Mouse (Mus musculus): ENCODE measurements at regions not wholly inside any gene's neighbourhood (a gene's known extent, or its start where the extent isn't known, plus 50 kb on each side); places are given as distances from the start of the nearest gene placed in this dataset.
"Not testable (repeated sequence)": the region's sequence is repeated elsewhere in the genome, so short reads cannot be mapped to it uniquely, and the experiment has no call there.

GRCm38 (mm10) chr3:21735688-21736087 is 340.8 kb upstream of the Tbl1xr1 start:
- WGBS: 97% methylated on average over 2 of the region's 2 CpGs
- H3K27me3 ChIP-seq (ENCODE audit: control insufficient read depth, insufficient read depth, low read length); H3K36me3 ChIP-seq (ENCODE audit: control insufficient read depth, insufficient read depth, low read length); DNase-seq (ENCODE audit: low spot score, missing footprints); ATAC-seq (ENCODE audit: low FRiP score); H3K4me3 ChIP-seq (ENCODE audit: low read depth, low read length); H3K27ac ChIP-seq (ENCODE audit: low read depth, low read length); H3K9ac ChIP-seq (ENCODE audit: low read length); H3K4me2 ChIP-seq; H3K4me1 ChIP-seq (ENCODE audit: control insufficient read depth, insufficient read depth, low read length); H3K9me3 ChIP-seq (ENCODE audit: control insufficient read depth, low read length): not testable (repeated sequence)

- Histone ChIP-seq H3K36me3 (ENCODE audit: control insufficient read depth, insufficient read depth, low read length) (no peaks in the 10 kb centered on the region), H3K4me2 (no peak overlapping the region), H3K4me1 (ENCODE audit: control insufficient read depth, insufficient read depth, low read length) (no peaks in the 10 kb centered on the region), H3K9ac (ENCODE audit: low read length) (no peak overlapping the region), H3K27ac (ENCODE audit: low read depth, low read length) (no peak overlapping the region), H3K4me3 (ENCODE audit: low read depth, low read length) (no peak overlapping the region), H3K9me3 (ENCODE audit: control insufficient read depth, low read length) (no peaks in the 10 kb centered on the region), H3K27me3 (ENCODE audit: control insufficient read depth, insufficient read depth, low read length) (no peaks in the 10 kb centered on the region)
- DNase-seq (ENCODE audit: low spot score, missing footprints) (no peak), ATAC-seq (ENCODE audit: low FRiP score) (no peak)
- WGBS: 83% methylated on average over 4 of the region's 4 CpGs
Observed at GRCm38 (mm10) chr3:21739720-21740119, 336.7 kb upstream of the Tbl1xr1 start.

- ATAC-seq (ENCODE audit: low FRiP score): no peak
- Histone ChIP-seq H3K27me3 (ENCODE audit: control insufficient read depth, insufficient read depth, low read length) (no peaks in the 10 kb centered on the region), H3K4me3 (ENCODE audit: low read depth, low read length) (no peak overlapping the region), H3K27ac (ENCODE audit: low read depth, low read length) (no peak overlapping the region), H3K9me3 (ENCODE audit: control insufficient read depth, low read length) (no peaks in the 10 kb centered on the region), H3K36me3 (ENCODE audit: control insufficient read depth, insufficient read depth, low read length) (no peaks in the 10 kb centered on the region), H3K9ac (ENCODE audit: low read length) (no peak overlapping the region), H3K4me1 (ENCODE audit: control insufficient read depth, insufficient read depth, low read length) (no peaks in the 10 kb centered on the region), H3K4me2 (no peak overlapping the region)
- DNase-seq (ENCODE audit: low spot score, missing footprints): no peak
- 88% methylated on average over 1 of the region's 1 CpGs for WGBS
Observed at GRCm38 (mm10) chr3:21744107-21744506, 332.3 kb upstream of the Tbl1xr1 start.

GRCm38 (mm10) chr3:21760516-21761218 is 315.8 kb upstream of the Tbl1xr1 start:
- no peak for DNase-seq (ENCODE audit: low spot score, missing footprints)
- no peak for ATAC-seq (ENCODE audit: low FRiP score)
- no peaks in the 10 kb centered on the region for H3K4me1 ChIP-seq (ENCODE audit: control insufficient read depth, insufficient read depth, low read length)
- no peak overlapping the region for H3K4me2 ChIP-seq
- no peaks in the 10 kb centered on the region for H3K36me3 ChIP-seq (ENCODE audit: control insufficient read depth, insufficient read depth, low read length)
- WGBS: 87% methylated on average over 2 of the region's 2 CpGs
- no peaks in the 10 kb centered on the region for H3K27me3 ChIP-seq (ENCODE audit: control insufficient read depth, insufficient read depth, low read length)
- no peak overlapping the region for H3K27ac ChIP-seq (ENCODE audit: low read depth, low read length)
- no peak overlapping the region for H3K9ac ChIP-seq (ENCODE audit: low read length)
- H3K4me3 ChIP-seq (ENCODE audit: low read depth, low read length): no peak overlapping the region
- H3K9me3 ChIP-seq (ENCODE audit: control insufficient read depth, low read length): no peaks in the 10 kb centered on the region

- Histone ChIP-seq H3K4me3 (ENCODE audit: low read depth, low read length) (no peak overlapping the region), H3K9ac (ENCODE audit: low read length) (no peak overlapping the region), H3K27ac (ENCODE audit: low read depth, low read length) (no peak overlapping the region), H3K27me3 (ENCODE audit: control insufficient read depth, insufficient read depth, low read length) (no peaks in the 10 kb centered on the region), H3K4me2 (no peak overlapping the region), H3K9me3 (ENCODE audit: control insufficient read depth, low read length) (no peaks in the 10 kb centered on the region), H3K4me1 (ENCODE audit: control insufficient read depth, insufficient read depth, low read length) (no peaks in the 10 kb centered on the region), H3K36me3 (ENCODE audit: control insufficient read depth, insufficient read depth, low read length) (no peaks in the 10 kb centered on the region)
- no peak for ATAC-seq (ENCODE audit: low FRiP score)
- peak; percentile 68 for DNase-seq (ENCODE audit: low spot score, missing footprints)
Observed at GRCm38 (mm10) chr3:21761219-21761600, 315.2 kb upstream of the Tbl1xr1 start.

- 80% methylated on average over 3 of the region's 3 CpGs for WGBS
- no peak overlapping the region for H3K27ac ChIP-seq (ENCODE audit: low read depth, low read length)
- no peaks in the 10 kb centered on the region for H3K27me3 ChIP-seq (ENCODE audit: control insufficient read depth, insufficient read depth, low read length)
- DNase-seq (ENCODE audit: low spot score, missing footprints) (peak; percentile 57), ATAC-seq (ENCODE audit: low FRiP score) (no peak)
- H3K36me3 ChIP-seq (ENCODE audit: control insufficient read depth, insufficient read depth, low read length): no peaks in the 10 kb centered on the region
- H3K4me2 ChIP-seq: no peak overlapping the region
- no peaks in the 10 kb centered on the region for H3K9me3 ChIP-seq (ENCODE audit: control insufficient read depth, low read length)
- no peak overlapping the region for H3K4me3 ChIP-seq (ENCODE audit: low read depth, low read length)
- no peaks in the 10 kb centered on the region for H3K4me1 ChIP-seq (ENCODE audit: control insufficient read depth, insufficient read depth, low read length)
- H3K9ac ChIP-seq (ENCODE audit: low read length): no peak overlapping the region
Observed at GRCm38 (mm10) chr3:21761909-21762308, 314.5 kb upstream of the Tbl1xr1 start.

GRCm38 (mm10) chr3:21768081-21768480 is 308.4 kb upstream of the Tbl1xr1 start:
- Histone ChIP-seq H3K9me3 (ENCODE audit: control insufficient read depth, low read length) (no peaks in the 10 kb centered on the region), H3K9ac (ENCODE audit: low read length) (no peak overlapping the region), H3K27ac (ENCODE audit: low read depth, low read length) (no peak overlapping the region), H3K27me3 (ENCODE audit: control insufficient read depth, insufficient read depth, low read length) (no peaks in the 10 kb centered on the region), H3K36me3 (ENCODE audit: control insufficient read depth, insufficient read depth, low read length) (no peaks in the 10 kb centered on the region), H3K4me2 (no peak overlapping the region), H3K4me3 (ENCODE audit: low read depth, low read length) (no peak overlapping the region), H3K4me1 (ENCODE audit: control insufficient read depth, insufficient read depth, low read length) (no peaks in the 10 kb centered on the region)
- DNase-seq (ENCODE audit: low spot score, missing footprints) (no peak), ATAC-seq (ENCODE audit: low FRiP score) (no peak)
- 100% methylated on average over 1 of the region's 1 CpGs for WGBS

GRCm38 (mm10) chr3:21769920-21770547 is 306.4 kb upstream of the Tbl1xr1 start:
- Histone ChIP-seq H3K9ac (ENCODE audit: low read length) (no peak overlapping the region), H3K4me3 (ENCODE audit: low read depth, low read length) (no peak overlapping the region), H3K36me3 (ENCODE audit: control insufficient read depth, insufficient read depth, low read length) (no peaks in the 10 kb centered on the region), H3K4me1 (ENCODE audit: control insufficient read depth, insufficient read depth, low read length) (no peaks in the 10 kb centered on the region), H3K9me3 (ENCODE audit: control insufficient read depth, low read length) (no peaks in the 10 kb centered on the region), H3K27ac (ENCODE audit: low read depth, low read length) (no peak overlapping the region), H3K27me3 (ENCODE audit: control insufficient read depth, insufficient read depth, low read length) (no peaks in the 10 kb centered on the region), H3K4me2 (no peak overlapping the region)
- ATAC-seq (ENCODE audit: low FRiP score) (no peak), DNase-seq (ENCODE audit: low spot score, missing footprints) (no peak)
- WGBS: 50% methylated on average over 9 of the region's 9 CpGs

GRCm38 (mm10) chr3:21771752-21772298 is 304.6 kb upstream of the Tbl1xr1 start:
- H3K4me3 ChIP-seq (ENCODE audit: low read depth, low read length): no peak overlapping the region
- no peak for DNase-seq (ENCODE audit: low spot score, missing footprints)
- no peak overlapping the region for H3K27ac ChIP-seq (ENCODE audit: low read depth, low read length)
- no peaks in the 10 kb centered on the region for H3K9me3 ChIP-seq (ENCODE audit: control insufficient read depth, low read length)
- no peak overlapping the region for H3K4me2 ChIP-seq
- no peaks in the 10 kb centered on the region for H3K27me3 ChIP-seq (ENCODE audit: control insufficient read depth, insufficient read depth, low read length)
- WGBS: 84% methylated on average over 4 of the region's 4 CpGs
- H3K36me3 ChIP-seq (ENCODE audit: control insufficient read depth, insufficient read depth, low read length): no peaks in the 10 kb centered on the region
- no peaks in the 10 kb centered on the region for H3K4me1 ChIP-seq (ENCODE audit: control insufficient read depth, insufficient read depth, low read length)
- H3K9ac ChIP-seq (ENCODE audit: low read length): no peak overlapping the region
- ATAC-seq (ENCODE audit: low FRiP score): no peak
